Mouse (Mus musculus) kidney, adult 2 months (tissue): Measurements from ENCODE around the gene Nfam1. TPM values are rescaled to one million over a fixed set of nuclear protein-coding genes. Genes with fewer than 3 reads are reported as not detected.

ENCODE experiments used
- DNase-seq: peaks from one replicate; pipeline ENCODE4 v3.0.0; 2021
- H3K27ac ChIP-seq: fragments of 200-500 bp; 2 replicates; pipeline ENCODE4 v1.5.1; 2012; ENCODE audit warnings: low read depth, low read length, control low read depth, inconsistent platforms; ENCODE audit not compliant: insufficient read depth
- H3K27me3 ChIP-seq: fragments of 200-500 bp; replicated peaks from 2 replicates; pipeline ENCODE4 v1.6.1; 2012; ENCODE audit warnings: mild to moderate bottlenecking, moderate library complexity, low read length, inconsistent platforms; ENCODE audit not compliant: control insufficient read depth, insufficient read depth
- H3K36me3 ChIP-seq: fragments of 200-500 bp; 2 replicates; pipeline ENCODE4 v1.6.1; 2012; ENCODE audit warnings: mild to moderate bottlenecking, moderate library complexity, low read length, inconsistent platforms; ENCODE audit not compliant: control insufficient read depth, insufficient read depth
- H3K4me1 ChIP-seq: fragments of 200-500 bp; 2 replicates; pipeline ENCODE4 v1.6.1; 2011; ENCODE audit warnings: low read length; ENCODE audit not compliant: control insufficient read depth, insufficient read depth
- H3K4me3 ChIP-seq: fragments of 200-500 bp; 2 replicates; pipeline ENCODE4 v1.5.1; 2011; ENCODE audit warnings: mild to moderate bottlenecking, low read depth, low read length, control low read depth; ENCODE audit not compliant: insufficient read depth
- CTCF ChIP-seq: fragments of 200-500 bp; conservative IDR thresholded peaks from 2 replicates; pipeline ENCODE4 v1.5.1; 2011; ENCODE audit warnings: low read depth, mild to moderate bottlenecking, control low read depth, low read length, moderate library complexity, mixed read lengths; ENCODE audit not compliant: insufficient read depth, insufficient read length
- POLR2A ChIP-seq: fragments of 200-500 bp; IDR thresholded peaks from one replicate; pipeline ENCODE4 v1.6.1; 2011; ENCODE audit warnings: low read depth, low read length, control low read depth
- WGBS: fragments of 180-500 bp; shearing (Covaris S2); methylation state at CpG from one replicate; pipeline ENCODE4 v1.1.7; 2018; 5-methylcytosine and 5-hydroxymethylcytosine counted together
- polyA plus RNA-seq: library from polyadenylated mRNA; depleted of rRNA; stranded (reverse); fragments of >200 nt; gene quantifications from 2 replicates; pipeline ENCODE4 v1.2.3, GENCODE M21; 2012

Gene Nfam1
- polyA plus RNA-seq, 1 experiment = 2.9 TPM

DNA sequence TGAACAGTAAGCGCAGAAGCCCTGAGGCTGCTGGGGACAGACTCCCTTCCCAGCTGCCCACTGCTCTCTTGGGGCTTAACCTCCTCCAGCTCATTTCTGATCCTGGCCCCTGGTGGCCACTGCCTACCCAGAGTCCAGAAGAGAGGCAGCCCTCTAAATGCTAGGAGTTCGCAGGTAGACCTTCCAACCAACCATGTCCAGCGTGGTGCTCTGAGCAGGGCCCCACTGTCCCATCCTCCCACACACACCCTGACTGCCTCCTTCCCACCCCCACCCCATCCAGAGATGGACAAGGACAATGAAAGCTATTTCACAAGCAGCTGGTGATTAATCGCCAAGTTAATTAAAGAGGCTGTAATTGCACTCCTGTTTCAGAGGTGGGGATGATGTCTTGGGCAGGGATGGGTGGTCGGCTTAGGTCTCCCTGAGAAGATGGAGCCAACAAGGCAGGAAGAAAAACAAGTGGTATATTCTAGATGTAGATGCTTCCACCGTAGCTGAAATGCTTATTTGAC lies 43.9 kb downstream of the Nfam1 start:
- H3K27ac ChIP-seq = no peak overlapping the region
- no peaks in the 10 kb centered on the region for H3K36me3 ChIP-seq
- H3K4me1 ChIP-seq = no peaks in the 10 kb centered on the region
- TF ChIP-seq CTCF (no peak), POLR2A (no peak)
- 39% methylated on average over 6 of the region's 6 CpGs for WGBS
- no peak overlapping the region for H3K4me3 ChIP-seq
- H3K27me3 ChIP-seq = 0 out of 2 replicates have a peak, but pooled peaks cover 1% of the 10 kb centered on the region
- no peak for DNase-seq

DNA sequence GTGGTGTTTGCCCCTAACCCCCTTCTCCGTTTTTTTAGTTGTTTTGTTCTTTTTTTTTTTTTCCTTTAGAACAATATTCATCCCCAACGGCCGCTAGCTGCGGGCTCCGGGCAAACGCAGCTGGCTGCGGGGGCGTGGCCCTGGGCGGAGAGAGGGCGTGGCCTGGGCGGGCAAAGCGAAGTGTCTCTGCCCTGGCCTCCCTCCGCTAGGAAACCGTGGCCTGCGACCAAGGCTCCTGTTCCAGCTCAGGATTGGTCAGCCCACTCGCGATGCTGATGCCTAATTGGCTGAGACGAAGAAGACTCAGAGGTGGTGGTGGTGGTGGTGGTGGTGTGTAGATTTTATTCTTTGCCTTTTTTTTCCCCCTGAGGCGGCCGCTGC lies 45.4 kb downstream of the Nfam1 start, which contains the start of gene Tcf20:
Gene Tcf20, minus strand, starts transcription at position 141 of the 381 bp plus-strand sequence.
- H3K36me3 ChIP-seq = no peaks in the 10 kb centered on the region
- 0 out of 2 replicates have a peak, but pooled peaks cover 1% of the 10 kb centered on the region for H3K27me3 ChIP-seq
- peak; percentile 95 for DNase-seq
- WGBS = under 1% methylated on average over 20 of the region's 20 CpGs
- peak within 1 kb of the TSS; percentile 25 for H3K4me3 ChIP-seq
- H3K4me1 ChIP-seq = no peaks in the 10 kb centered on the region
- TF ChIP-seq POLR2A (no peak), CTCF (no peak)
- no peak within 1 kb of the TSS for H3K27ac ChIP-seq

DNA sequence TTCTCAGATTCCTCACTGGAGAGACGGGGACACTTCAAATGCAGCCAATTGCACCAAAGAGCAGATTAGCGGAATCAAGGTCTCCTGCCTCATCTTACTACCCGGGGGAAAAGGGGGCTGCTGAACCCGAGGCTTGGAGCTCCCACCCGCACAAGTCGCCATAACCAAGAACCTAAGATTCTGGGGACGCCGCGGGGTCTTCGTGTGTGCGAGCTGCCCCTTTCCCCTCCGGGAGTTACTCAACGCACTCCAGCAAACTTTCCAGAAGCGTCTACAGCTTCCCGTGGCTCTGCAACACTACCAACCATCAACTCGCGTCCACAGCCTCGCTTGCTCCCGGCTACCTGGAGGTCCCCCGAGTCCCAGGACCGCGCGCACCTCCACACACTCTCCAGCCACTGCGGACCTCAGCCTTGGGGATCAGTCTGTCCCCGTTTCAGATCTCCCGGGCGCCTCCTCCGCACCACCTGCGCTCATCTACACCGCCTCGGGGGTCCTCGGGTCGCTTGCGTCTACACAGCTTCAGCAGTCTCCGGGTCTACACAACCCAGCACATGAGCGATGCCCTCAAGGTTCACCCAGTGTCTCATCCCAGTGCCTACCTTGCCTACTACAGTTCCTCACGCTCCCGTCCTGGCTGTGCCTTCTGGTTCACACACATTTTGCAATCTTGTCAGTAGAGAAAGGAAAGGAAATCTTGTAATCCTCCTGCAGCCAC lies 45.9 kb downstream of the Nfam1 start:
- no peak overlapping the region for H3K27ac ChIP-seq
- 0 out of 2 replicates have a peak, but pooled peaks cover 1% of the 10 kb centered on the region for H3K27me3 ChIP-seq
- peak overlapping the region; percentile 25 for H3K4me3 ChIP-seq
- no peak for DNase-seq
- no peaks in the 10 kb centered on the region for H3K36me3 ChIP-seq
- no peak for TF ChIP-seq POLR2A
- no peak for TF ChIP-seq CTCF
- no peaks in the 10 kb centered on the region for H3K4me1 ChIP-seq
- WGBS = 3% methylated on average over 38 of the region's 38 CpGs

DNA sequence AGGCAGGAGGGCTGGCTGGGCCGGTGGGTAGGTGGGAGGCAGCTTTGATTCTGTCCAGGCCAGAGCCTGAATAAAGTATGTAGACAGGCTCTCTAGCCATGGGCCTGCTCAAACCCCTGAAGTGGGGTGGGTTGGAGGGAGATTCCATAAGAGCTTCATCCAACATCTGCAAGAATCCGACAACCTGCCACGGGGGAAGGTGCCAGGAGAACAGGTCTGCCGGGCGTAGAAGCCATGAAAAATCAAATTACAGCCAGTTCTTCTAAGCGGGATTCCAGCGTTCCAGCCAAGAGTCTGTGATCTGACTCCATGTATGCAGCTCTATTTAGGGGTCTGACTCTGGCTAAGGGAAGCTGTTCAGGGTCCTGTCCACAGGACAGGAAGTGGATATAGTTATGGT lies 48.5 kb downstream of the Nfam1 start:
- 0 out of 2 replicates have a peak, but pooled peaks cover 1% of the 10 kb centered on the region for H3K27me3 ChIP-seq
- H3K4me3 ChIP-seq = no peak overlapping the region
- H3K4me1 ChIP-seq = no peaks in the 10 kb centered on the region
- WGBS = 87% methylated on average over 7 of the region's 7 CpGs
- DNase-seq = no peak
- TF ChIP-seq CTCF (no peak), POLR2A (no peak)
- no peaks in the 10 kb centered on the region for H3K36me3 ChIP-seq
- no peak overlapping the region for H3K27ac ChIP-seq

DNA sequence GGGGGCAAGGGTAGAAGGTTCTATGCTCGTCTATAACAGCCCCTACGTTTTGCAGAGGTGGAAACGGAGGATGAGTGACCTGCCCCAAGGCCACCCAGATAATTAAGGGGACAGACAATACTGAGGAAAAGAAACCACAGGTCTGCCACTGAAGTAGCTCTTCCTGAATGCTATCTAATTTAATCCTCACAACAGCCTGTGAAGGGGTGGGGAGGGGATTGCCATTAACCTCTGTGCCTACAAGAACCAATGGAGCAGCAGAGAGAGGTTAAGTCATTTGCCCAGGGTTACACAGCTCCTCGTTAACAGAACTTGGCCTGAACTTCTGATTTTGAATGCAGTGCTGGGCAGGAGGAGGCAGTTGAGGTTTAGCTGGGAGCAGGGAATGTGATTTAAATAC lies 49.0 kb downstream of the Nfam1 start:
- 64% methylated on average over 4 of the region's 4 CpGs for WGBS
- Histone ChIP-seq H3K4me3 (no peak overlapping the region), H3K36me3 (no peaks in the 10 kb centered on the region), H3K27ac (no peak overlapping the region), H3K27me3 (0 out of 2 replicates have a peak, but pooled peaks cover 1% of the 10 kb centered on the region), H3K4me1 (no peaks in the 10 kb centered on the region)
- no peak for DNase-seq
- TF ChIP-seq POLR2A (no peak), CTCF (no peak)

DNA sequence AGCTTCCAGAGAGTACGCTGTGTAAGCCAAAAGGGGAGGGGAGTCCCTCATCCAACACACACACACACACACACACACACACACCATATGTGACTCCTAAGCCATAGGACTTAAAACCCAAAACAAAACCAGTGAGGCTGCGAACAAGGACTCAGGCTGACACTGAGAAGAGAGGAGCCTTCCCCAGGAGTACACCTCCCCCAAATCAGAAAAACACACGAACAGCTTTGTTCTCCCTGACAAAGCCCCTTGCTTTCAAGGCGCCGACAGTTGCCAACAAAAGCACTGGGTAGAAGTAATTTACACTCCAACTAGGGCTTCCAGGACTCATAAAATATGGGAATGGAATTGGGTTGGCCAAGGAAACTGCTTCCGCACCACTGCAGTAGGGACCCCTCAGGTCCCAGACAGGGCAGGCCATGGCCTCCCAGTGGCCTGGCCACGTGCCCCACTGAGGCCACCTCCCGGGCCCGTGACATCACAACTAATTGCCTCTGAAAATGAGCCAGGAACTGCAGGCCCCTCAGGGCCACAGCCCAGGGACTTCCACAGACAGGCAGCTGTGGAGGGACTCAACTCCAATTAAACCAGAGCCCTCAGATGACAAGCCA lies 49.6 kb downstream of the Nfam1 start:
- H3K27me3 ChIP-seq = 0 out of 2 replicates have a peak, but pooled peaks cover 1% of the 10 kb centered on the region
- TF ChIP-seq POLR2A (no peak), CTCF (no peak)
- WGBS = 43% methylated on average over 9 of the region's 9 CpGs
- H3K4me3 ChIP-seq = no peak overlapping the region
- no peaks in the 10 kb centered on the region for H3K36me3 ChIP-seq
- H3K4me1 ChIP-seq = no peaks in the 10 kb centered on the region
- DNase-seq = peak; percentile 50
- no peak overlapping the region for H3K27ac ChIP-seq
